Mouse (Mus musculus) heart, embryonic 10.5 days (tissue): ENCODE measurements at regions not wholly inside any gene's neighbourhood (a gene's known extent, or its start where the extent isn't known, plus 50 kb on each side); places are given as distances from the start of the nearest gene placed in this dataset.
A peak's percentile ranks its signal among the peaks of the same experiment; 100 is the strongest.

Experiments used
- DNase-seq: peaks from one replicate; pipeline ENCODE4 v3.0.0-alpha.2; 2017; ENCODE audit warnings: low spot score
- H3K27ac ChIP-seq: fragments of 300-500 bp; sonication (generic); 2 replicates; pipeline ENCODE4 v1.5.1; 2016; ENCODE audit warnings: mild to moderate bottlenecking
- H3K27me3 ChIP-seq: fragments of 300-500 bp; sonication (generic); 2 replicates; pipeline ENCODE4 v1.6.1; 2016; ENCODE audit warnings: mild to moderate bottlenecking; ENCODE audit not compliant: poor library complexity, insufficient read depth, severe bottlenecking
- H3K36me3 ChIP-seq: fragments of 300-500 bp; sonication (generic); 2 replicates; pipeline ENCODE4 v1.6.1; 2016; ENCODE audit warnings: mild to moderate bottlenecking, moderate library complexity
- H3K4me1 ChIP-seq: fragments of 300-500 bp; sonication (generic); 2 replicates; pipeline ENCODE4 v1.6.1; 2016; ENCODE audit warnings: mild to moderate bottlenecking
- H3K4me3 ChIP-seq: fragments of 300-500 bp; sonication (generic); 2 replicates; pipeline ENCODE4 v1.5.1; 2016; ENCODE audit warnings: mild to moderate bottlenecking, moderate library complexity
- H3K9me3 ChIP-seq: fragments of 300-500 bp; sonication (generic); 2 replicates; pipeline ENCODE4 v1.6.1; 2016; ENCODE audit warnings: mild to moderate bottlenecking, moderate library complexity
- WGBS: fragments of 180-500 bp; shearing (Covaris S2); methylation state at CpG from one replicate; pipeline ENCODE4 v1.1.7; 2016; 5-methylcytosine and 5-hydroxymethylcytosine counted together

DNA sequence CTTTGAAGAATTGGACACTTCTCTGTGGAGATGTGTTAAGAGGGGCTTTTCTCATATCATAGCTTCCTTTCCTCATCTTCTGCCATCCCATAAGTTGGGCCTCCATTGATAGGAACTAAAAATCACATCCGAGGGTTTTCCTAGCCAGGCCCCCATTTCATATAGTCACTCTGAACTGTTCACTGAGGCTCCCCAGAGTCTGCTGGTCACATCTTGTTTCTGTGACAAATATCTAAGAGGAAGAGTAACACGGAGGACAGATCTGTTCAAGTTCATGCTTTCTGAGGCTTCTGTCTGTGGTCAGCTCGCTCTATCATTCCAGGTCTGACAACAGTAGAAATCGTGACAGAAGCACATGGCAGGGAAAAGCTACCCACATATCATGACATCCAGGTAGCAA, 216.0 kb upstream of the Clint1 start:
- Histone ChIP-seq H3K27me3 (no peaks in the 10 kb centered on the region), H3K27ac (no peak overlapping the region), H3K4me1 (0 out of 2 replicates have a peak, but pooled peaks cover 5% of the 10 kb centered on the region), H3K9me3 (no peaks in the 10 kb centered on the region), H3K4me3 (no peak overlapping the region), H3K36me3 (no peaks in the 10 kb centered on the region)
- DNase-seq: peak; percentile 53
- WGBS: 81% methylated on average over 4 of the region's 4 CpGs

DNA sequence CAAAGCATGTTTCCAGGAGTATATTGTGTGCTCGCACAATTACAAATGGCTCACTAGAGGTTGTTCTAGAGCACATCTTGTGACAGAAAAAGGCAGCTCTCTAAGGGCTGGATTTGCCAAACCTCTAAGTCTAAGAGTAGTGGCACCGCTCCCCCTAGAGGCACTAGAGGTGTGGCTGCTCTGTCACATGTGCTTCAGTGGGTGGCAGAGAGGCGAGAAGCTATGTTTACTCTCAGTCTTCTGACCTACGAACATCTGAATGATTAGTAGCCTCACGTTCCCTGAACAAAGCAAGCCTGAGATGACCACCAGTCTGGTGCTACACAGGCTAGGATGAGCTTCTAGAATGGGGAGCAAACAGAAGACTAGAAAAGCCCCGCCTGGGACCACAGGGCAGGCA, 212.6 kb upstream of the Clint1 start:
- Histone ChIP-seq H3K4me1 (0 out of 2 replicates have a peak, but pooled peaks cover 5% of the 10 kb centered on the region), H3K9me3 (no peaks in the 10 kb centered on the region), H3K27ac (no peak overlapping the region), H3K4me3 (no peak overlapping the region), H3K36me3 (no peaks in the 10 kb centered on the region), H3K27me3 (no peaks in the 10 kb centered on the region)
- 78% methylated on average over 6 of the region's 6 CpGs for WGBS
- DNase-seq: peak; percentile 61

DNA sequence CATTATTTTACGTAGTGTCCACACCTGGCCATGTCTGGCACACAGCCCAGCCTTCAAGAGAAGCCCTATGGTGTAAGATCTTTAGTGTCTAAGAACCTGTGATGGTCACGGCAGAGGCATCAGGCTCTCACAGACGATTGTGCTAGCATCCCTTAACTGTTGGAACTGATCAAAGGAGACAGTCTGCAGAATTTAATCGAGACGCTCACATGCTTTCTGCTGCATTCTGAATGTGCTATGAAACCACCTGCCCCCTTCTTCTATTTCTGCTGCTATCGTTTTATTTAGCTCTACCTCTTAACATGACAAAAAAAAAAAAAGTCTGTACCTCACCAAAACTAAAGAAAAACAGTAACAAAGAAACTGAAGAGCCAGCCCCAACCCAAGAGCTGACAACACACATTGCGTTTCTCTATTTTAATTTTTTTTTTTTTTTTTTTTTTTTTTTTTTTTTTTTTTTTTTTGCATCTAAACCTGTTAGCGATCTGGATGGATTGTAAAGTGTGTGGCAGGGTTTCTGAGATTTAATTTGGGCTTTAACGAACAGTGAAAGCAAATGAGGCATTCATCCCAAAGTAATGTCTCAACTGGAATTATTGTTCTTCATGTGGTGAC, 209.6 kb upstream of the Clint1 start:
- 0 out of 2 replicates have a peak, but pooled peaks cover 5% of the 10 kb centered on the region for H3K4me1 ChIP-seq
- H3K36me3 ChIP-seq: no peaks in the 10 kb centered on the region
- no peak overlapping the region for H3K4me3 ChIP-seq
- H3K27ac ChIP-seq: no peak overlapping the region
- WGBS: 82% methylated on average over 9 of the region's 9 CpGs
- H3K9me3 ChIP-seq: no peaks in the 10 kb centered on the region
- DNase-seq: no peak
- no peaks in the 10 kb centered on the region for H3K27me3 ChIP-seq

DNA sequence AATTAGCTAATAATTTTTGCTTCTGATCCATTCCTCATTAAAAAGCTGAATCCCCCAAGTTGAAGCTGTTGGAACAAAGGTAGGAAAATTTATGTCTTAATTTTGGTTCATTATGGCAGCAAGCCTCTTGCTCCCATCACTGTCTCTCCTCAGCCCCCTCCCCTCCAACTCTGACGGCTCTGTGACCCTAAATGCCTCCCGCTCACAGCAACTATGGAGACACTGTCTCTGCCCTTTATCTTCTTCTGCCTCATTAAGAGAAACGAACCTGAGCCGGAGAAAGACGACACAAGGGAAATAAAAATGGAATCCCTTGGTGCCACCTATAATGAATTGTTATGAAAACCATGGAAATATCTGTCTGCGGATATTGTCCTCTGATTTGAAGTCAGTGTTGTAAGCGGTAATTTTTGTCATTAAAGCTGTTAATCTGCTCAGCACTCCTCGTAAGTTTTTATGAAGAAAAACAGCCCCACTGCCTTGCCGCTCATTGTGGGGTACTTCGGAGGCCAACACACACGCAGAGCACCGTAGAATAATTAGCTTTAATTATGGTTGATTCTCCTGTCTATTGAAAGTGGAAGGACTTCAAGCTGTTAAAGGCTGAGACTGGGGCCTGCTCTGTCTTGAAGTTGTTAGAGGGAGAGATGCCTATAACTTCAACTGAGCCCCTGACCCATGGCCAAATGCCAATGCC, 208.1 kb upstream of the Clint1 start:
- no peak overlapping the region for H3K4me3 ChIP-seq
- no peak for DNase-seq
- H3K27me3 ChIP-seq: no peaks in the 10 kb centered on the region
- H3K4me1 ChIP-seq: 0 out of 2 replicates have a peak, but pooled peaks cover 5% of the 10 kb centered on the region
- H3K27ac ChIP-seq: no peak overlapping the region
- H3K9me3 ChIP-seq: no peaks in the 10 kb centered on the region
- no peaks in the 10 kb centered on the region for H3K36me3 ChIP-seq
- 78% methylated on average over 12 of the region's 12 CpGs for WGBS

DNA sequence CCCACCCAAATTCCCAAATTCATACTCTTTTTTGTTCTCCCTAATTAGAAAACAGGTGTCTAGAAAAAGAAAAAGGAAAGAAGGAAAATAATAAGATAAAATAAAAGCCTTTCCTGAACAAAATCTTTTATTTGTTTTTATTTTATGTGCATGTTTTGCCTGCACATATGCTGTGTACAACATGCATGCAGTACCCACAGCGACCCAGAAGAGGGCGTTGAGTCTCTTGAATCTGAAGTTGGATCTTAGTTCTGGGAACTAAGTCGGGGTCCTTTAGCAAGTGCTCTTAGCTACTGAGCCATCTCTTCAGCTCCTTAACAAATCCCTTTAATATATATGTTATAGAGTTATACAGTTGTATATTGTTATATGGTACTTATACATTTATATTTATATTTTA, 206.0 kb upstream of the Clint1 start:
- DNase-seq: no peak
- no peak overlapping the region for H3K4me3 ChIP-seq
- WGBS: 57% methylated on average over 3 of the region's 3 CpGs
- H3K36me3 ChIP-seq: no peaks in the 10 kb centered on the region
- H3K27me3 ChIP-seq: no peaks in the 10 kb centered on the region
- no peaks in the 10 kb centered on the region for H3K9me3 ChIP-seq
- no peak overlapping the region for H3K27ac ChIP-seq
- H3K4me1 ChIP-seq: no peaks in the 10 kb centered on the region

DNA sequence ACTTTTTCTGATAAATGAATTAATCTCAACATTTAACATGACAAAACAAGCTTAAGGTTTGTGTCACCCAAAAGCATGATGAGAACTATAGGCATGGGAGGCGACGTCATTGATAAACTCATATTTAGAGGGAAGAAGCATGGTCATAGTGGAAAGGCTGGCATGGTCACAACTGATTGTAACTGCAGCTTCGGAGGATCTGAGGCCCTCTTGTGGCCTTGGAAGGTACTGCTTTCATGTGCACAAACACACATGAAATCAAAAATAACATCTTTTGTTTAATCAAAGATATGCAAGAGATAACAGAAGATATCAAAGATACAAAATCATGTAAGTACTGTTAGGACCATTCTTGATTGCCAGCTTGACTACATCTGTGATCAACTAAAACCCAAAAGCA, 204.0 kb upstream of the Clint1 start:
- H3K36me3 ChIP-seq: no peaks in the 10 kb centered on the region
- WGBS: 66% methylated on average over 3 of the region's 3 CpGs
- H3K27ac ChIP-seq: no peak overlapping the region
- no peaks in the 10 kb centered on the region for H3K27me3 ChIP-seq
- H3K9me3 ChIP-seq: no peaks in the 10 kb centered on the region
- no peaks in the 10 kb centered on the region for H3K4me1 ChIP-seq
- DNase-seq: no peak
- no peak overlapping the region for H3K4me3 ChIP-seq

DNA sequence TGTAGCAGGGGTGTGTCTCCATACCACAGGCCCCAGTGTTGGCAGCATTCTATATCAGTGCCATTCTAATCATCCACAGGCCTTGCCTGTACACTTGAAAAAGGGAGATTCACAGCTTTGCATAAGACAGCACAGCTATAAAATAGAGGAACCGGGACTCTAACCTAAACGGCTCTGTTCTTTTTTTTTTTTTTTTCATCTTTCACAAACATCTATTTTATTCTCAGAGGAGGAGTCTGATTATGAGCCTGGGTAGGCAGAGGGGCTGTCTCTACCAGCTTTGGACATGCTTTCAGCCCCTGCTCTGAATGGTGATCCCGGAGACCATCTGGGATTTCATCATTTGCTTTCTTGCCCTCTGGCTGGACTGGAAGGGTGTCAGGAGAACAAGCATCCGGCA, 195.6 kb upstream of the Clint1 start:
- H3K9me3 ChIP-seq: no peaks in the 10 kb centered on the region
- 89% methylated on average over 4 of the region's 4 CpGs for whole genome bisulfite sequencing

DNA sequence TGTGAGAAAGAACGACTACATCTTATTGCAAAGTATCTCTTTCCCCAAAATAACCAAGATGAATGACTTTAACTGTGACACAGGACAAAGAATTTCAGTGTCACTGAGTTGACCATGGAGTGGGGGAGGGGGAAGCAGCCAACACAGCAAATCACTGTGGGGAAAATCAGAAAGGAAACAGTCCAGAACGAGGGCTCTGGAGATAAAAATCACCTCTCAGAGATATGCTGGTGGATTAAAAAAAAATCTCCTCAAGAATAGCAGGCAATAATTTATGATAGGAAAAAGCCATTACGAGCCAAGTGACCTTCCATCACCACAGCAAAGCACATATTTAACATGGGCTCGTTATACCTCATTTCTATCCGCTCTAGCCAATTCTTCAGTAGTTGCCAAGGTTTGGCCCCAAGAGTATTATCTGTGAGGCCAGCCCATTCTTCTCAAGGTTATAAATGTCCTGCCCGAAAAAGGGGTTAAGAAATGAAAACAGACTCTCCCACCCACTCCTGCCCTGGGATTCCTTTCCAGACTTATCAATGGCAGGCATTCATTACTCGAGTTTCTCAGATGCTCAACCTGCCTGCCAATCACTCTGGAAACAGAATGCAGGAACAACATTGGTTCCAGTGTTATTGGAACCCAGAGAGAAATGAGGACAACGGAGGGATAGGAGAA, 181.6 kb upstream of the Clint1 start:
- H3K9me3 ChIP-seq: no peaks in the 10 kb centered on the region
- no peak overlapping the region for H3K4me3 ChIP-seq
- H3K36me3 ChIP-seq: no peaks in the 10 kb centered on the region
- no peak overlapping the region for H3K27ac ChIP-seq
- no peaks in the 10 kb centered on the region for H3K27me3 ChIP-seq
- no peak for DNase-seq
- 0 out of 2 replicates have a peak, but pooled peaks cover 4% of the 10 kb centered on the region for H3K4me1 ChIP-seq
- WGBS: 55% methylated on average over 8 of the region's 8 CpGs

More for the DNA sequence above, 195.6 kb upstream of the Clint1 start:
- Histone ChIP-seq H3K27ac (no peak overlapping the region), H3K4me3 (no peak overlapping the region), H3K4me1 (no peaks in the 10 kb centered on the region), H3K36me3 (no peaks in the 10 kb centered on the region), H3K27me3 (no peaks in the 10 kb centered on the region)
- DNase-seq: no peak

DNA sequence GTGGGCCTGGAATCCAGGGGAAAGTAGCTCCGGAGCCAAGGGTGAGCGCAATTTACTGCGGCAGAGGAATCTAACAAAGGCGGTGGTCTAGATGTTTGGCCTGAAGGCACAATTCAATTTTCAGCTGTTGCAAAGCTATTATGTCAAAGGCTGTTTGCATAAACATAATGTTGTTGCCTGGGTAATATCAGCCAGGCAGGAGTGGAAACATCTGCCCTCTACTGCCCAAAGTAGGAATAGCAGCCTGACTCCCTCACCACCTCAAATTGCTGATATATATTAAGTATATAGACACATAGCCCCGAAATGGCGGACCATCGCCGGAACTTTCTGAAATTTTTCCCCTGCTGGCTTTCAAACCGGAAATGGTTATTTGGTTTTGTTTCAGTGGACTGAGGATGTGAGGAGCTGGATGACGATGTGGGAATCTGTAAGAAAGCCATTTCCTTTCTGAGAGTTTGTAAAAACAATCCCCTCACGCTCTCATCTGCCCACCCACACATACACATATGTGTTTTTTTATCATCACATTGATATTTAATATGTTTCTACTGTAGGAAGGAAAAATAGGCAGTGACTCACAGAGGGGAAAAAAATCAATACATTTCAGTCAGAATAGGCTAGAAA, 173.1 kb upstream of the Clint1 start:
- H3K27ac ChIP-seq: peak overlapping the region; percentile 63; the same call in 1 of the 2 replicates

DNA sequence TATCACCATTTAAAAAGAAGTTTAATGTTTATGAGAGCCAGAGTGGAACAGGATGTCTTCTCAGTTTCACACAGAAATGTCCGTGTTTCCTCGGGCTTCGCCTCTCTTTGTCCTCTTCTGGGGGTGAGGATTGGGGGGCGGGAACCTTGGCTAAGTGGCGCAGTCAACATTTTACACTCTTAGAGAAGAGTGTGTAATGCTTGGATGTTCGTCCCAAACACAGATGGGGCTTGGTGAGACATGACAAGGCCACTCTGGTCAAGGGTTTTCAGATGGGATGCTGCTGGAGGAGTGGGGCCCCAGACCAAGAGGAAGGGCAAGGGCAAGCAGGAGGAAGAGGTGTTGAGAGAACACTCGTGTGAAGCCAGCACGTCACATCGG, 172.6 kb upstream of the Clint1 start:
- WGBS: 72% methylated on average over 9 of the region's 9 CpGs
- Histone ChIP-seq H3K9me3 (no peaks in the 10 kb centered on the region), H3K27me3 (no peaks in the 10 kb centered on the region), H3K4me3 (no peak overlapping the region), H3K36me3 (no peaks in the 10 kb centered on the region), H3K27ac (peak overlapping the region; percentile 63; the same call in 1 of the 2 replicates), H3K4me1 (peaks cover 17% of the 10 kb centered on the region; the same call in 1 of the 2 replicates)
- DNase-seq: no peak

More for the DNA sequence above, 173.1 kb upstream of the Clint1 start:
- no peak overlapping the region for H3K4me3 ChIP-seq
- H3K36me3 ChIP-seq: no peaks in the 10 kb centered on the region
- H3K9me3 ChIP-seq: no peaks in the 10 kb centered on the region
- H3K4me1 ChIP-seq: peaks cover 17% of the 10 kb centered on the region; the same call in 1 of the 2 replicates
- 61% methylated on average over 11 of the region's 11 CpGs for WGBS
- no peak for DNase-seq
- no peaks in the 10 kb centered on the region for H3K27me3 ChIP-seq

DNA sequence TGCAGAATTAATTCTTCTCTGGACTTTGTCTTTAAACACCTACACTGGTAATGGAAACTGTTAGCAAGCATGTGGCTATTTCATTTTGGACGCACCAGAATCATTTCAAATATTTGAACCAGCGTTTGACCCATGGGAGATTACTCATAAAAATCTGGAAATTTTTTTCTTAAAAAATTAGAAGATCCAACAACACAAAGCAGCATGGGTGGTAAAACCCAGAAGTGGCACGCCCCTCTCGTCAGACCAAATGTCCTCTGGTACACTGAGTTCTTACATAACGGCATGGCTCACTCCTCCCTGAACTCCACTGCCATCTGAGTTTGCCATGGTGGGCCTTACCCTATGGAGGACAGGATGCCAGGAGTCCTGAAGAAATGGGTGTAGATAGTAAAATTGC, 166.3 kb upstream of the Clint1 start:
- H3K27ac ChIP-seq: no peak overlapping the region
- no peak for DNase-seq
- 81% methylated on average over 5 of the region's 5 CpGs for WGBS

DNA sequence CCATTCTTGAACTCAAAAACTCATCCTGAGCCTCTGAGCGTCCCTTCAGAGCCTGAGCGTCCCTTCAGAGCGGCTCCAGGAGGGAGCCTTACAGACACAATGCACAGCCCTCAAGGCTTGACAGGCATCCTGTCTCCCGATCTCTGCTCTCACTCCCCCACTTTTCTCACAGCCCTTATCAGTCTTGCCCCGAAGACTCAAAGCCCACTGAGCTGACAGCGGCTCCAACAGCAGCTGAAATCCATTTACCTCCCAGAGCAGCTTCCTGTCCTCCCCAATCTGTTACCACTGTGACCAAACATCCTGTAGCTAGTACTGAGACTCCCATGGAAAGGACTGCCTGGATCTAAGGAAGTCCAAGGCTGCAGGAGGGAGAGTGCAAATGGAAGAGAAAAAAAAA, 158.6 kb upstream of the Clint1 start:
- Histone ChIP-seq H3K4me1 (peaks cover 16% of the 10 kb centered on the region), H3K27ac (peak overlapping the region; percentile 71), H3K4me3 (no peak overlapping the region), H3K27me3 (no peaks in the 10 kb centered on the region), H3K9me3 (no peaks in the 10 kb centered on the region), H3K36me3 (no peaks in the 10 kb centered on the region)
- 8% methylated on average over 6 of the region's 6 CpGs for WGBS
- peak; percentile 85 for DNase-seq

More for the DNA sequence above, 166.3 kb upstream of the Clint1 start:
- Histone ChIP-seq H3K27me3 (no peaks in the 10 kb centered on the region), H3K4me3 (no peak overlapping the region), H3K36me3 (no peaks in the 10 kb centered on the region), H3K4me1 (peaks cover 12% of the 10 kb centered on the region; the same call in 1 of the 2 replicates), H3K9me3 (no peaks in the 10 kb centered on the region)

DNA sequence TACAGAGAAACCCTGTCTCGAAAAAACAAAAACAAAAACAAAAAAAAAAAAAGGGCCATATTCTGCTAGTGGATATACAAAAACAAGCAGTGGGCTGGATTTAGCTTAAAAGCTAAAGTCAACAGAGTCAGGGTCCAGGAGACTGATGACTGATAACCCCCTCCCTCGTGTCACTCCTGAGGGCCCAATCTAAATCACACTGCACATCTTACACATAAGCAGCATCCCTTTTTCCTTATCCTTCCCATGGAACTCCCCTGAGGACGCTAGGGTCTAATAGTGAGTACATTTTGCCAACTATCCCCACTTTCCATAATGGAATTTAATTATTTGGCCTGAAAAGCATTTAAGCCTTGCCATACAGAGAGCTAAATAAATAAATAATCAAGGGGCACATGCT, 150.3 kb upstream of the Clint1 start:
- Histone ChIP-seq H3K36me3 (no peaks in the 10 kb centered on the region), H3K27me3 (no peaks in the 10 kb centered on the region), H3K9me3 (no peaks in the 10 kb centered on the region), H3K4me3 (no peak overlapping the region), H3K4me1 (0 out of 2 replicates have a peak, but pooled peaks cover 4% of the 10 kb centered on the region), H3K27ac (no peak overlapping the region)
- 71% methylated on average over 3 of the region's 3 CpGs for WGBS
- no peak for DNase-seq
